Mouse (Mus musculus) kidney, embryonic 16.5 days (tissue): Measurements from ENCODE around the gene Rad51d. TPM values are rescaled to one million over a fixed set of nuclear protein-coding genes. Genes with fewer than 3 reads are reported as not detected.
A peak's percentile ranks its signal among the peaks of the same experiment; 100 is the strongest.

ENCODE experiments used
- ATAC-seq: fragments of 200-750 bp; cut with Nextera tagmentation; 2 replicates; pipeline ENCODE4 v1.8.0; 2017; ENCODE audit warnings: moderate TSS enrichment; ENCODE audit not compliant: low FRiP score, low TSS enrichment
- H3K27ac ChIP-seq: fragments of 300-500 bp; sonication (generic); 2 replicates; pipeline ENCODE4 v1.5.1; 2014; ENCODE audit warnings: low read length
- H3K27me3 ChIP-seq: fragments of 300-500 bp; sonication (generic); 2 replicates; pipeline ENCODE4 v1.6.1; 2014; ENCODE audit warnings: low read length, control low read depth, mixed read lengths; ENCODE audit not compliant: insufficient read depth
- H3K36me3 ChIP-seq: fragments of 300-500 bp; sonication (generic); 2 replicates; pipeline ENCODE4 v1.6.1; 2014; ENCODE audit warnings: low read length, control low read depth, mixed read lengths; ENCODE audit not compliant: insufficient read depth
- H3K4me1 ChIP-seq: fragments of 300-500 bp; sonication (generic); 2 replicates; pipeline ENCODE4 v1.6.1; 2014; ENCODE audit warnings: low read length, control low read depth, mixed read lengths; ENCODE audit not compliant: insufficient read depth
- H3K4me2 ChIP-seq: fragments of 300-500 bp; sonication (generic); replicated peaks from 2 replicates; pipeline ENCODE4 v1.6.1; 2014; ENCODE audit warnings: low read depth, low read length
- H3K4me3 ChIP-seq: fragments of 300-500 bp; sonication (generic); 2 replicates; pipeline ENCODE4 v1.5.1; 2014; ENCODE audit warnings: mild to moderate bottlenecking, low read length
- H3K9ac ChIP-seq: fragments of 300-500 bp; sonication (generic); replicated peaks from 2 replicates; pipeline ENCODE4 v1.6.1; 2014; ENCODE audit warnings: low read length
- H3K9me3 ChIP-seq: fragments of 300-500 bp; sonication (generic); 2 replicates; pipeline ENCODE4 v1.6.1; 2016; ENCODE audit warnings: low read length, control low read depth
- WGBS: fragments of 180-500 bp; shearing (Covaris S2); extraction: QIAGEN DNeasy Blood & Tissue Kit; methylation state at CpG from one replicate; pipeline ENCODE4 v1.1.7; 2014; 5-methylcytosine and 5-hydroxymethylcytosine counted together
- polyA plus RNA-seq: library from polyadenylated mRNA; unstranded; fragments of >200 nt; fragmentation: Nextera tagmentation; extraction: Ambion mirVana; gene quantifications from 2 replicates; pipeline ENCODE4 v1.2.1, GENCODE M21; 2015

The Rad51d gene
- polyA plus RNA-seq, 1 experiment from 2014 or later: 13.8 TPM

DNA sequence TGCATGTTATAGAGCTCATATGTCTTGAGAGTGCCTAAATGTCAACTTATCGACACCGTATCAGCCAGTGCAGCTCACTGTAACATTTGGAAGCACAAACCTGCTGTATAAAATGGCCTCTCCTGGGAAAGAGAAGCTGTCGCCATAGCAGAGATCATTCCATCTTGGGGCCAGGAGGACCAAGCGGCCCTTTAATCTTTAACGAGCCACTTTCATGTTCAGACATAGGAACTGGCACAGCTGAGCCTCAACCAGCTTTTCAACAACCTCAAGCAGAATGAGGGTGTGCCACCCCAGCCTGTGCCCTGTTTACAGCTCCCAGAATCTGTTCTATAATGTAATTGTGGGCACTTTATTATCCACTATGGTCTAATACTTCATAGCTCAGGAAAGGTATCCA, 40.2 kb downstream of the Rad51d start:
- H3K27me3 ChIP-seq: no peaks in the 10 kb centered on the region
- H3K4me3 ChIP-seq: no peak overlapping the region
- H3K4me1 ChIP-seq: peaks cover 47% of the 10 kb centered on the region
- H3K4me2 ChIP-seq: no peak overlapping the region
- 26% methylated on average over 5 of the region's 5 CpGs for WGBS
- H3K27ac ChIP-seq: peak overlapping the region; percentile 21
- H3K9ac ChIP-seq: no peak overlapping the region
- no peaks in the 10 kb centered on the region for H3K9me3 ChIP-seq
- ATAC-seq: no peak
- H3K36me3 ChIP-seq: no peaks in the 10 kb centered on the region

DNA sequence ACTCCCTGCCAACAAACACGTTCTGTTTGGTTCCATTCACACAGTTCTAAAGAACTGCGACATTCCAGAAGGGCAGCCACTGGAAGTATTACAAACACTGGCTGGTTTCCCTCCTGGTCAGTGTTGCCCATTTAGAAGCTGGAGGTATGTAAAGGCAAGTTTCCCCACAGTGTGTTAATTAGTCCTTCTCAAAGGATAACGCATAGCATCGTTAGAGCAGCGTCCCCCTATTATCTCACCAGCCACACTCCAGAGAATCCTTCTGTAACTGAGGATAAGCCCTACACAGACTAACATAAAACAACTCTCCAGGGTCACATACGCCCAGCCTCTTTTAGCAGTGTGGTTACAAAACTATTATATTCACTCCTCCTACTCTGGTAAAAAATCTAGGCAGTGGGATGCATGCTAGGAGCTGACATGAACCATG, 42.8 kb downstream of the Rad51d start:
- Histone ChIP-seq H3K4me2 (no peak overlapping the region), H3K9ac (no peak overlapping the region), H3K4me1 (peaks cover 49% of the 10 kb centered on the region), H3K27me3 (no peaks in the 10 kb centered on the region), H3K9me3 (no peaks in the 10 kb centered on the region), H3K27ac (peak overlapping the region; percentile 66), H3K4me3 (no peak overlapping the region), H3K36me3 (no peaks in the 10 kb centered on the region)
- WGBS: 36% methylated on average over 6 of the region's 6 CpGs
- no peak for ATAC-seq

DNA sequence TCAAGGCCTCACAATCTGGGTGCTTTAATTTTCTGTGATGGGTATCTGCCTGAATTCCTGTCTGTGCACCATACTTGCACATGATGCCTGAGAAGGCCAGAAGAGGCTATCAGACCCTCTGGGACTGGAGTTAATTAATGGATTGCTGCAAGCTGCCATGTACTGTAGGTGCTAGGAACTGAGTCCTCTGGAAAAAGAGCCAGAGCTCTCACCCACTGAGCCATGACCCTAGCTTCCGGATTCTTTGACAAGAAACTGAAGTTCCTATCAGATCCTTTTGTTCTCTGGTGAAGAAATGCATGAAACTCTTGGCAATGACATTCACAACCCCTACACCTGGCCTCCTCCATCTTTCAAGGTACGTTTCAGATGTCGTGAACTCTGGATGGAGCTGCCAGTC, 43.5 kb downstream of the Rad51d start:
- H3K9ac ChIP-seq: no peak overlapping the region
- H3K36me3 ChIP-seq: no peaks in the 10 kb centered on the region
- H3K27me3 ChIP-seq: no peaks in the 10 kb centered on the region
- H3K27ac ChIP-seq: peak overlapping the region; percentile 66
- ATAC-seq: no peak
- H3K4me1 ChIP-seq: peaks cover 49% of the 10 kb centered on the region
- no peaks in the 10 kb centered on the region for H3K9me3 ChIP-seq
- 62% methylated on average over 3 of the region's 3 CpGs for WGBS
- no peak overlapping the region for H3K4me2 ChIP-seq
- no peak overlapping the region for H3K4me3 ChIP-seq

DNA sequence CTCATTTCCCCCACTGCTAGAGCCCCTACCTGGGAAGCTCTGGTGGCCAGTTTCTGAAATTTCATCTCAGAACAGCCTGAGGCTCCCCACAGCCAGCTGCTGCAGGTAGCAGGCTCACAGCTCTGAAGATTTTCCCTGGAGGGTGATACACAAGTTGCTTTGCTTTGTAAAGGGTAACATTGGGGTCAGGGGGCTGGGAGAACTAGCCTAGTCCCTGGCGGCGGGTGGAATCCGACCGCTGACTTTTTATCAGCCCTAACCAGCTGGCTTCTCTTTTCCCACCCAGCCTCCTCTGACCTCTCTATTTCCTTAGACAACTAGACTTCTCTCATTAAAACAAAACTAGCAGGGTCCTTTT, 44.4 kb downstream of the Rad51d start:
- Histone ChIP-seq H3K9ac (peak overlapping the region; percentile 60), H3K27ac (peak overlapping the region; percentile 74)

DNA sequence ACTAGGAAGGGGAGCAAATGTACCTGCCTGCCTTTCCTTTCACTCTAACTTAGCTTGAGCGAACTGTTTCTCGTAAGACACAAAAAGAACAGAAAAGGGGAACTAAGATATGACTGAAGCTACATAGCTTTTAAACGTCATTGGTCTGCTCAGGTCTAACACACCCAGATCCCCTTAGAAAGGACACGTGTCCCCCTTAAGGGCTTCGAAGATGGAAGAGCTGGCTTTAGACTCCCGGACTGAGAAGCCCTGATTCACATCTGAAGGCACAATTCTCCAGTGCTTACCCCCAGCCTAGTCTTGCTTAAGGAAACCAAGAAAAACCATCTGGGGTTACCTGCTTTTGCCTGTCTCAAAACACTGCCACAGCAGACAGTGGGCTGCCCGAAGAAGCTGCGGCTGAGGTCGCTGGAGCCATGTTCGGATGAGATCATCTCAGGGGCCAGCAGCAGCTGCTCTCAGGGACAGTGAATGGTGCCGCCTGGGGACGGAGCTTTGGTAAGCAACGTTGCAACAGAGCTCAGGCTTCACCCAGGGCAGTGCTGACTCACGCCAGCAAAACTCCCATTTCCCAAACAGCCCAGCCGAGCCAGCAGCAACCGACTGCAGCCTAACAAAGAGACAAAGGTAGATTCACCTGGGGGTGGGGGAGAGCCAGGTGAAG, 44.9 kb downstream of the Rad51d start:
- Histone ChIP-seq H3K4me1 (peaks cover 38% of the 10 kb centered on the region), H3K27me3 (no peaks in the 10 kb centered on the region), H3K4me2 (peak overlapping the region; percentile 33), H3K9me3 (no peaks in the 10 kb centered on the region), H3K4me3 (0 out of 2 replicates have a peak overlapping the region, but pooled peaks have one; percentile 2), H3K27ac (peak overlapping the region; percentile 74), H3K36me3 (no peaks in the 10 kb centered on the region), H3K9ac (peak overlapping the region; percentile 60)
- ATAC-seq: peak; percentile 82
- 29% methylated on average over 16 of the region's 16 CpGs for WGBS

More for the DNA sequence above, 44.4 kb downstream of the Rad51d start:
- H3K4me2 ChIP-seq: peak overlapping the region; percentile 33
- 23% methylated on average over 4 of the region's 4 CpGs for WGBS
- no peaks in the 10 kb centered on the region for H3K27me3 ChIP-seq
- 0 out of 2 replicates have a peak overlapping the region, but pooled peaks have one; percentile 2 for H3K4me3 ChIP-seq
- no peaks in the 10 kb centered on the region for H3K9me3 ChIP-seq
- ATAC-seq: no peak
- H3K4me1 ChIP-seq: peaks cover 43% of the 10 kb centered on the region
- H3K36me3 ChIP-seq: no peaks in the 10 kb centered on the region

DNA sequence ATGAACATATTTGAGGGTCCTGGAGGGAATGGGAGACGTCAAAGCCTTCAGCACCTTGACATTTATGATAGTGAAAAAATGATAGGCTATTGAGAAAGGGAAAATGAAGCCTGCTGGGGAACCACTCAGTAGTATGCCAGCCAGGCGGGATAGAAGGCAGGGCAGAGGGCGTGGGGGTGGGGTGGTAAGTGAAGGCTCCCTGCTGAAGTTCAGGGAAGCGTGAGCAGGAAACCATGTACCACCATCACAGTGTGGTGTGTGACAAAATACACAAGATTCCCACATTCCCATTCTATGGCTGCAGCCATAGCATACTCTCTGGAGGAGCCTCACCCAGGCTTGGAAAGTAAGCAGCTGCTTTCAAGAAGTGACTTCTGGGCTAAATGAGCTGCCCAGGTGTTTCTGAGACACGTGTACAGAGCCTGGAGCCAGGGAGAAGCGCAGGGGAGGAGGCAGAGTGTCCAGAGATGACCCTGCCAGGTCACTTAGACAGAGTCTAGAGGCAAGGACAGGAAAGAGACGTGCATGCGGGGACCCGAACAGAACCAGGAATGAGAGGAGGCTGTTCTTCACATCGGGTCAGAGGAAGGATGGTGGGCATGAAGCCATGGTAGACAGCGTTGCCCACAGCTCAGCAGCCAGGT, 45.5 kb downstream of the Rad51d start:
- Histone ChIP-seq H3K27me3 (no peaks in the 10 kb centered on the region), H3K36me3 (no peaks in the 10 kb centered on the region), H3K27ac (no peak overlapping the region), H3K4me1 (peaks cover 31% of the 10 kb centered on the region), H3K4me3 (no peak overlapping the region), H3K4me2 (no peak overlapping the region), H3K9me3 (no peaks in the 10 kb centered on the region), H3K9ac (no peak overlapping the region)
- no peak for ATAC-seq
- 66% methylated on average over 11 of the region's 11 CpGs for WGBS

DNA sequence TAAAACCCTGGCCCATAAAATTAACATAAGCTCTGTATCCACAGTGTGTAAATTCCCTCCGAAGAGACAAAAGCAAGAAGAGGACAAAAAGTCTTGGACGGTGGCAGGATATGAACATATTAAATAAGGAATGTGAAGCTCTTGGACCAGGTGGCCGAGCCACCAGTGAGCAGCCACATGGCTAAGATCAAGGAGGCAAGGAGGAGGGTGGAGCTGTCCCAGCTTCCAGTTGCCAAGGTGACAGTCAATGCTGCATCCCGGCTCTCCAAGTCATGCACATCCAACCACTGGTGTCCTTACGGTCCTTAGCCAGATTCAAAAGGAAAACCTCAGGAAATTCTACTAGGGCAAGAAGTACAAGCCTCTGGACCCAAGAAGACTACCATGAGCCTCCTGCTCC, 51.9 kb downstream of the Rad51d start:
- Histone ChIP-seq H3K27me3 (no peaks in the 10 kb centered on the region), H3K27ac (no peak overlapping the region), H3K9me3 (peaks cover 3% of the 10 kb centered on the region; the same call in 1 of the 2 replicates), H3K4me3 (no peak overlapping the region), H3K4me2 (no peak overlapping the region), H3K4me1 (peaks cover 41% of the 10 kb centered on the region), H3K9ac (no peak overlapping the region), H3K36me3 (no peaks in the 10 kb centered on the region)
- 44% methylated on average over 5 of the region's 5 CpGs for WGBS
- ATAC-seq: no peak; the same call in 1 of the 2 replicates

DNA sequence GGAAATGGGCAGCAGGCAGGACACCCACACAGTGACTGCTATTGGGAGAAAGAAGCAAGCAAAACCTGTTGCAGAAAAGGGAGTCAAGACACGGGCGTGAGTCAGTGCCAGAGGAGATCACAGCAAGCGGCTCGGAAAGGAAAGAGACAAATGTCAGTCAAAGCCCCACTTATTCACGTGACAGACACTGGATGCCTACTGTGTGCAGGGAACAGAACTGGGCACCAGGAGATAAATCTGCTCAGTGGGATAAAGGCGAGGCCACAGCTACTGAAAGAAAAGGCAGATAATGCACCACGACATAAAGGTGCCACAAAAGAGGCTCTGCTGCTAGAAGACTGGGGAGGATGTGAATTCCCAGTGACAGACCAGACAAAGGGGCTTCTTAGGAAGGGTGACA, 52.6 kb downstream of the Rad51d start:
- ATAC-seq: no peak
- Histone ChIP-seq H3K36me3 (no peaks in the 10 kb centered on the region), H3K9ac (no peak overlapping the region), H3K9me3 (peaks cover 3% of the 10 kb centered on the region; the same call in 1 of the 2 replicates), H3K4me3 (no peak overlapping the region), H3K4me1 (peaks cover 41% of the 10 kb centered on the region), H3K4me2 (no peak overlapping the region), H3K27ac (peak overlapping the region; percentile 5; the same call in 1 of the 2 replicates), H3K27me3 (no peaks in the 10 kb centered on the region)
- 55% methylated on average over 7 of the region's 7 CpGs for WGBS

DNA sequence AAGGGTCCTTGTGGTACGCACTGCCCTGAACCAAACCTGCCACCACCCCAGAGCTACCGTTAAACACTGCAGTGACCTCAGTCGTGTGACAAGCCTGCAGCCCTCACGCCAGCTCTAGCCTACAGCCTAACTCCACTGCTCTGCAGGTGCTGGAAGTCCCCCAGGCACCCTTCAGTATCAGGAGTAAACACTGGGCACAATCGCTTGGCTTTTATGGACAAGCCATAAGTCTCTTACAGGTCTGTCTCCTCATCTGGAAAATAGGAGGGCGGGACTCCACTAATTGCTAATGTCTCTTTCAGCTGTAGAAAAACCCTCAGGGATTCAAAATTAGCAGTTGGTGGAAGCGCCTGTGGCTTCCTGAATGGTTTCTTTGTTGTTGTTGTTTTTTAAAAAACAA, 53.2 kb downstream of the Rad51d start:
- peaks cover 3% of the 10 kb centered on the region; the same call in 1 of the 2 replicates for H3K9me3 ChIP-seq
- H3K4me3 ChIP-seq: no peak overlapping the region
- peak overlapping the region; percentile 5; the same call in 1 of the 2 replicates for H3K27ac ChIP-seq
- WGBS: 31% methylated on average over 7 of the region's 7 CpGs
- H3K27me3 ChIP-seq: no peaks in the 10 kb centered on the region
- H3K9ac ChIP-seq: no peak overlapping the region
- H3K4me2 ChIP-seq: no peak overlapping the region
- ATAC-seq: no peak
- peaks cover 41% of the 10 kb centered on the region for H3K4me1 ChIP-seq
- no peaks in the 10 kb centered on the region for H3K36me3 ChIP-seq
